ENCODE assay signal across 23 mouse cellular contexts in the genomic region with DNA sequence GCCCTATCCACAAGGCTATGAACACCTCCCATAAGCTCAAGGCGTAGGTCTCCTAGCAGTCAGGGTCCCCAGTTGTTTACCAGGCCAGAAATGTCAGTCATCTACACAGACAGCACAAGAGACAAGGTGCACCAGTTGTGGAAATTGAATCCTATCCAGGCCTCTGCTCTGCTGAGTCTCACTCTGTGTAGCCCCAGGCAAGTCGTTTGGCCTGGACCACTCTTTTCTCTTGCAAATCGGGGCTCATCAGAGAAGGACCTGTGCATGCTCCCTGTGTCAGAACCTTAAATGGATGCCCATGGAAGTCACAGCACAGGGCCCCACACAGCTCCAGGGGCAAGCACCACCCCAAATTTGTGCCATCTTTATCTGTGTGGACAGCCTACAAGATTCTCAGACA.
"Had no signal": no experiment of that assay in that cellular context is flagged by ENCODE, and none has a peak within 500 bp of the region (broad histone marks: within the 10 kb centered on the region; RNA-seq: fewer than 3 reads in every experiment).

No protein-coding gene starts in this region.

- DNase-seq: gastrocnemius, postnatal 25 days; heart, adult 18-20 months; heart, postnatal 10 days; heart, postnatal 4 days; kidney, adult 18-20 months; kidney, adult 8-10 months; kidney, postnatal 10 days; kidney, postnatal 25 days; kidney, postnatal 4 days; liver had no signal

- H3K9me3 ChIP-seq: heart, embryonic 10.5 days; heart, embryonic 12.5 days; hindbrain, embryonic 10.5 days; hindbrain, embryonic 12.5 days; intestine, embryonic 15.5 days; limb, embryonic 10.5 days; limb, embryonic 12.5 days had no signal

- H3K4me1 ChIP-seq: heart, embryonic 10.5 days; heart, embryonic 12.5 days; hindbrain, embryonic 10.5 days; intestine, embryonic 15.5 days; limb, embryonic 10.5 days had no signal

- H3K27ac ChIP-seq: heart, embryonic 10.5 days; hindbrain, embryonic 10.5 days; hindbrain, embryonic 12.5 days; hindbrain, embryonic 14.5 days; intestine, embryonic 15.5 days; layer of hippocampus, adult 2 months; left cerebral cortex, adult 2 months; limb, embryonic 10.5 days; limb, embryonic 12.5 days had no signal

- H3K27me3 ChIP-seq: intestine, embryonic 15.5 days had no signal

- ATAC-seq: hindbrain, embryonic 16.5 days; inflammation-experienced regulatory T-cells, adult 6 months; intestine, embryonic 15.5 days; intestine, postnatal 0 days had no signal

- H3K9ac ChIP-seq: heart, embryonic 12.5 days; hindbrain, embryonic 12.5 days; hindbrain, embryonic 14.5 days; intestine, embryonic 15.5 days; limb, embryonic 12.5 days had no signal

- H3K4me3 ChIP-seq: heart, embryonic 10.5 days; heart, embryonic 12.5 days; hindbrain, embryonic 10.5 days; hindbrain, embryonic 12.5 days; intestine, embryonic 15.5 days; layer of hippocampus, adult 2 months; left cerebral cortex, adult 2 months; limb, embryonic 10.5 days; limb, embryonic 12.5 days had no signal

- H3K4me2 ChIP-seq: heart, embryonic 12.5 days; hindbrain, embryonic 12.5 days; hindbrain, embryonic 14.5 days; intestine, embryonic 15.5 days; limb, embryonic 12.5 days had no signal

- H3K36me3 ChIP-seq: heart, embryonic 10.5 days; heart, embryonic 12.5 days; hindbrain, embryonic 10.5 days; hindbrain, embryonic 12.5 days; intestine, embryonic 15.5 days; limb, embryonic 10.5 days; limb, embryonic 12.5 days had no signal
